Mouse (Mus musculus) T-helper 1 cell (primary cell): Measurements from ENCODE around the gene Trim43b.
"Not testable (repeated sequence)": the region's sequence is repeated elsewhere in the genome, so short reads cannot be mapped to it uniquely, and the experiment has no call there.

Experiments used
- in situ Hi-C: fragments of 300-600 bp; cut with MboI, MseI; formaldehyde crosslinking; loops from one replicate; pipeline ENCODE4 v1.15.1; 2025; ENCODE audit warnings: high pct_unique_total_duplicates

Trim43b gene

DNA sequence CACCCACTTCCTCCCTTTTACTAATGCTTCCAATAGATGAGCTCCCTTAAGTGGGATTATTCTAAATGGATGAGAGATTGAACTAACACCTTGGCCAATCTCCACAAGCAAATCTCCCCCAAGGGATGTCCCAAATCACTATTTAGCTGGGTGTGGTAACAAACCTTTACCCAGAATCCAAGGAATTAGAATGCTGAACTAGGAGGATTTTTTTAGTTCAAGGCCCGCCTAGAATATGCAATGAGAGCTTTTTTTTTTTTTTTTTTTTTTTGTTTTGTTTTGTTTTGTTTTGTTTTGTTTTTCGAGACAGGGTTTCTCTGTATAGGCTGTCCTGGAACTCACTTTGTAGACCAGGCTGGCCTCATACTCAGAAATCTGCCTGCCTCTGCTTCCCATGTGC, at the start of gene Trim43b:
Gene Trim43b (minus strand): TSS at position 101 of the 400 bp plus-strand sequence.
- in situ Hi-C loops, result not testable (repeated sequence)

GRCm38 (mm10) chr9:89104576-89104975, 11.9 kb upstream of the Trim43b start:
- in situ Hi-C loops, result not testable (repeated sequence)

DNA sequence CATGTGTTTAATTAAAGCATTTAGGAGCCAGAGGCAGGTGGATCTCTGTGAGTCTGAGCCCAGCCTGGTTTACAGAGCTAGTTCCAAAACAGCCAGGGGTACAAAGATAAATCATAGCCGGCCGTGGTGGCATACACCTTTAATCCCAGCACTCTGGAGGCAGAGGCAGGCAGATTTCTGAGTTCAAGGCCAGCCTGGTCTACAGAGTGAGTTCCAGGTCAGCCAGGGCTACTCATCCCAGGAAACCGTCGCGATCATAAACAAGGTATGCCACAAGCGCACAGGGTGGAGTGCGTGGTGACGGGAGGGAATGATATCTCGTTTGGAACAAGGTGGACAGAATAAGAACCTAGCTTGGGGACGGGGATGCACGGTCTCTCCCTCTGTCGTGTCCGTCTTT, 5.9 kb downstream of the Trim43b start:
- in situ Hi-C loops, result not testable (repeated sequence)

GRCm38 (mm10) chr9:89079637-89080036, 13.0 kb downstream of the Trim43b start:
- in situ Hi-C loops, result not testable (repeated sequence)

GRCm38 (mm10) chr9:89076508-89076907, 16.1 kb downstream of the Trim43b start:
- in situ Hi-C loops, result not testable (repeated sequence)

DNA sequence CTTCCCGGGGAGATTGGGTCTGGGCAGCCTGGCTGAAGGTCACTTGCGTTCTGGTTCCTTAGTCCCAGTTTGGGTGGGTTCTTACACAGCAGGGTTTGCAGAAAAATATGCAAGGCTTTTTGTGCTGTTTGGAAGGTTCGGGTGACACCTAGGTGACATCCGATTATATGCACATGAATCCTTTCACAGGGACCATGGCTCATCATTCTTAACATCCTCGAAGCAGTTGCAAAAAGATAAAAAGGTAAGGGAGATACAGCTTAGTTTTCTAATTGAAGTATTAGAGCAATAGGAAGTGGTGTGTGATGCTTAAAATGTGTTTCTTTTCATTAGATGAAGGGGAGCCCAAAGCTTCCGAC, 25.5 kb downstream of the Trim43b start:
- in situ Hi-C loops, result not testable (repeated sequence)

- in situ Hi-C loops, result not testable (repeated sequence)
Measured at GRCm38 (mm10) chr9:89066378-89067142, 26.1 kb downstream of the Trim43b start.
